Mouse (Mus musculus): Measurements from ENCODE around the gene Parva. TPM values are rescaled to one million over a fixed set of nuclear protein-coding genes. Genes with fewer than 3 reads are reported as not detected.

Gene Parva
- polyA plus RNA-seq, 1 experiment from 2014 or later: 17.4 TPM

DNA sequence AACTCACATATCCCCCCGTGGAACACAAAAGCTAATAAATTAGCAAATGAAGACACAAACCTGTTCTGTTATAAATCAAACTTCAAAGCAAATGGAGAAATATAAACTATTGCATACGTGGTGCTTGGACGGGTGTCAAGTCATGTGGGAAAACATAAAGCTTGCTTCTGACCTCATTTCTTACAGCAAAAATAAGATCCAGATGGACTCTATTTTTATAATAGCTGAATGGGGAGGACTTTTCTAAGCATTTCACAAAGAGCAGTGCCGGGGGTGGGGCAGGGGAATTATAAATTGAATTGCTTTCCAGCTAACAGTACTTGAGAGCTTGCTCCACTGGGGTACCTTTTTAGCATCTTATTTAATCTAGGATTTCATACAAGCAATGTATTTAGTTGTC, 200.2 kb downstream of the Parva start:
- H3K9me3 ChIP-seq (replicated peaks; ENCODE audit: control insufficient read depth, low read length): no peaks in the 10 kb centered on the region
- ATAC-seq (no peak), DNase-seq (ENCODE audit: low spot score) (peak; percentile 40)
- no peak overlapping the region for H3K4me2 ChIP-seq (ENCODE audit: low read length)
- H3K36me3 ChIP-seq (ENCODE audit: control insufficient read depth, insufficient read depth, low read length): no peaks in the 10 kb centered on the region
- no peaks in the 10 kb centered on the region for H3K27me3 ChIP-seq (replicated peaks; ENCODE audit: control insufficient read depth, insufficient read depth, low read length)
- H3K9ac ChIP-seq (ENCODE audit: low read length): no peak overlapping the region
- WGBS: 84% methylated on average over 4 of the region's 4 CpGs
- H3K4me3 ChIP-seq (ENCODE audit: low read depth, low read length): no peak overlapping the region
- H3K4me1 ChIP-seq (ENCODE audit: control insufficient read depth, insufficient read depth, low read length): no peaks in the 10 kb centered on the region
- no peak overlapping the region for H3K27ac ChIP-seq (ENCODE audit: low read depth, low read length)

DNA sequence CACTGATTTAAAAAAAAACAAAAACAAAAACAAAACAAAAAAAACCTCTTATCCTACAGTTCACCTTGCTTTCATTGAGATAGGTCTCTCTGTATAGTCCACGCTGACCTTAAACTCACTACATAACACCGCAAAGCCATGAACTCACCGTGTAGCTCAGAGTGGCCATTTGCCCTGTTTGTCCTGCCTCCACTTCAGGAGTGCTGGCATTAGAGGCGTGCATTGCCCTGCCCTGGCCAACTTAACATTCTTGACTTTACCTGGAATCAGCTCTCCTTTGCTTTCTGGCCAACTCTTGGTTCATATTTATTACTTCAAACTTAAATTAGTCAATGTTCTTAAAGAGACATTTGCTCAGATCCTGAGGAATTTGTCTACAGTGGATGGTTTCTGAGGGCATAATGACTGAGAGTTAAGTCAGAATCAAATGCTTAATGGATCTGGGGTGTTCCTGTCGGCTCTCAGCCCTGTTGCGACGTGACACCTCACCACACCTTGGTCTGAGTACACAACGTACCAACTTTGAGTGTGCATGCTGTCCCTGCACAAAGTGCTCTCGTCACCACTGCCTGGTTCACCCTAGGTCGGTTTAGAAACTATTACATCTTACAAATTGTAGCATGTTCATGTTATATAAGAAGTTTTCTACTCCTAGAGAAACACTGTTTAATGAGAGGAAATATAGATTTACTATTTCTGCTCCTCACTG, 207.4 kb downstream of the Parva start:
- ATAC-seq (no peak), DNase-seq (ENCODE audit: low spot score) (no peak)
- H3K9ac ChIP-seq (ENCODE audit: low read length): no peak overlapping the region
- no peak overlapping the region for H3K4me2 ChIP-seq (ENCODE audit: low read length)
- 88% methylated on average over 10 of the region's 10 CpGs for WGBS
- H3K4me3 ChIP-seq (ENCODE audit: low read depth, low read length): no peak overlapping the region
- H3K9me3 ChIP-seq (replicated peaks; ENCODE audit: control insufficient read depth, low read length): 0 out of 2 replicates have a peak, but pooled peaks cover 2% of the 10 kb centered on the region
- H3K4me1 ChIP-seq (ENCODE audit: control insufficient read depth, insufficient read depth, low read length): no peaks in the 10 kb centered on the region
- no peak overlapping the region for H3K27ac ChIP-seq (ENCODE audit: low read depth, low read length)
- no peaks in the 10 kb centered on the region for H3K27me3 ChIP-seq (replicated peaks; ENCODE audit: control insufficient read depth, insufficient read depth, low read length)
- H3K36me3 ChIP-seq (ENCODE audit: control insufficient read depth, insufficient read depth, low read length): no peaks in the 10 kb centered on the region

DNA sequence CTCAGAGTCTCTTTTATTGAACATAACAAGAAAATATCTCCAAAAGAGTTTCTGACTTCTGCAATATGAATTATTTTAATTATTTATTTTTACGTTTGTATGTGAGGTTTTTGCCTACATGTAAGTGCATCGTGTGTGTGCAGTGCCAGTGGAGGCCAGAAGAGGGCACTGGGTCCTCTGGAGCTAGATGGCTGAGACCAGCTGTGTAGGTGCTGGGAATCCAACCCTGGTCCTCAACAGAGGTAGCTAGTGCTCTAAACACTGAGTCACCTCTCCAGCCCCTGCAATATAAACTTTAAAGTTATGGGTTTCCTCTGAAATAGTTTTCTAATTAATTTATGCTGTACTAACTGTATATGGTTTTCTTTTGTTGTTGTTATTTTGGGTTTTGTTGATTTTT, 208.6 kb downstream of the Parva start:
- DNase-seq (ENCODE audit: low spot score) (no peak), ATAC-seq (no peak)
- H3K36me3 ChIP-seq (ENCODE audit: control insufficient read depth, insufficient read depth, low read length): no peaks in the 10 kb centered on the region
- H3K4me1 ChIP-seq (ENCODE audit: control insufficient read depth, insufficient read depth, low read length): no peaks in the 10 kb centered on the region
- no peak overlapping the region for H3K9ac ChIP-seq (ENCODE audit: low read length)
- no peak overlapping the region for H3K27ac ChIP-seq (ENCODE audit: low read depth, low read length)
- H3K9me3 ChIP-seq (replicated peaks; ENCODE audit: control insufficient read depth, low read length): 0 out of 2 replicates have a peak, but pooled peaks cover 2% of the 10 kb centered on the region
- no peaks in the 10 kb centered on the region for H3K27me3 ChIP-seq (replicated peaks; ENCODE audit: control insufficient read depth, insufficient read depth, low read length)
- no peak overlapping the region for H3K4me3 ChIP-seq (ENCODE audit: low read depth, low read length)
- WGBS: 94% methylated on average over 2 of the region's 2 CpGs
- no peak overlapping the region for H3K4me2 ChIP-seq (ENCODE audit: low read length)

Other genes with a start within 250 kb of the Parva start
- 2.6 and 6.2 TPM in 2 replicates for gene Mical2, start 201.6 kb upstream of the Parva start, polyA plus RNA-seq (2014; fragmentation: Nextera tagmentation; extraction: Ambion mirVana)